Mouse (Mus musculus): ENCODE measurements around the gene Capn2.

GRCm38 (mm10) chr1:182517677-182518011 lies 236 bp upstream of the Capn2 start:
- TF ChIP-seq CTCF (IDR thresholded peaks at IDR 0.05; ENCODE audit: extremely low read depth, insufficient read depth, low read length) = no peak
- TF ChIP-seq POLR2A (IDR thresholded peaks at IDR 0.05; ENCODE audit: extremely low read depth, insufficient read depth, low read length) = no peak

All from cortical plate, adult 2 months (tissue).